Mouse (Mus musculus): Measurements from ENCODE around the gene Sh3bp2. TPM values are rescaled to one million over a fixed set of nuclear protein-coding genes. Genes with fewer than 3 reads are reported as not detected.

The Sh3bp2 gene
- total and polyA plus RNA-seq, 3 experiments: 2.7 to 4.4 (median 3.1) TPM

- intact Hi-C loops (cut with DNase I): no loop called here
- H3K9ac ChIP-seq (ENCODE audit: low read depth, low read length): no peak overlapping the region
- peak in 1 of 2 experiments; percentile 58 for DNase-seq
- no peak overlapping the region; the same call in 1 of the 2 replicates for H3K27ac ChIP-seq
- no peak overlapping the region for H3K4me3 ChIP-seq
- 44% methylated on average over 5 of the region's 5 CpGs for WGBS
- no peaks in the 10 kb centered on the region for H3K27me3 ChIP-seq (ENCODE audit: control insufficient read depth, insufficient read depth, low read length)
- no peak for TF ChIP-seq CTCF (IDR thresholded peaks at IDR 0.05)
- no peak for TF ChIP-seq POLR2A (IDR thresholded peaks at IDR 0.05; ENCODE audit: insufficient read depth, low read depth, low read length)
- TF ChIP-seq EP300 (IDR thresholded peaks at IDR 0.05; ENCODE audit: insufficient read depth, low read depth, low read length): no peak
- H3K36me3 ChIP-seq (ENCODE audit: control insufficient read depth, insufficient read depth, low read length): no peaks in the 10 kb centered on the region
- H3K79me2 ChIP-seq (replicated peaks; ENCODE audit: control insufficient read depth, insufficient read depth, low read length): no peaks in the 10 kb centered on the region
- peaks cover 2% of the 10 kb centered on the region for H3K4me1 ChIP-seq (ENCODE audit: control insufficient read depth, insufficient read depth, low read length)
Observed at GRCm38 (mm10) chr5:34534776-34535581, 9.3 kb downstream of the Sh3bp2 start.

GRCm38 (mm10) chr5:34535831-34536230 lies 10.2 kb downstream of the Sh3bp2 start:
- Histone ChIP-seq H3K4me1 (ENCODE audit: control insufficient read depth, insufficient read depth, low read length) (peaks cover 2% of the 10 kb centered on the region), H3K4me3 (no peak overlapping the region), H3K36me3 (ENCODE audit: control insufficient read depth, insufficient read depth, low read length) (no peaks in the 10 kb centered on the region), H3K9ac (ENCODE audit: low read depth, low read length) (no peak overlapping the region), H3K27me3 (ENCODE audit: control insufficient read depth, insufficient read depth, low read length) (no peaks in the 10 kb centered on the region), H3K79me2 (replicated peaks; ENCODE audit: control insufficient read depth, insufficient read depth, low read length) (no peaks in the 10 kb centered on the region), H3K27ac (peak overlapping the region; percentile 15; the same call in 1 of the 2 replicates)
- intact Hi-C loops (cut with DNase I): no loop called here
- no peak for TF ChIP-seq POLR2A (IDR thresholded peaks at IDR 0.05; ENCODE audit: insufficient read depth, low read depth, low read length)
- TF ChIP-seq CTCF (IDR thresholded peaks at IDR 0.05): no peak
- TF ChIP-seq EP300 (IDR thresholded peaks at IDR 0.05; ENCODE audit: insufficient read depth, low read depth, low read length): no peak
- 78% methylated on average over 7 of the region's 7 CpGs for WGBS
- no peak for DNase-seq

DNA sequence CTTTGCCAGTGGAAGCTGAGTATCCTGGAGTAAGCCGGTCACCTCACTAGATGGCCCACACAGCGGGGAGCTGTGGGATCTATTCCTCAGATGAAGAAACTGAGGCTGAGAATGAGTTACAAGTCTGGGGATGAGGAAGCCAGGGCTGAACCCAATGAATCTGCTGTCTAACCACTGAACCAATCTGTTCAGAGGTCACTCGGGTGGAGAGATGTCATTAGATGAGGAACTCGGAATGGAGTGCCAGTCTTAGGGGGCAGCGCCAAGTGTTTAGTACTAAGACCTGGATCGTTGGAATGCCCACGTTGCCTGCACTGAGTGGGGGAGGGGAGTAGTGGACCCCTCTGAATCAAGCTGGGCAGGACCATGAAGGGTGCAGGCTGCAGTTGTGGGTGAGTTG lies 12.4 kb downstream of the Sh3bp2 start:
- intact Hi-C loops (cut with DNase I): no loop called here
- H3K9ac ChIP-seq (ENCODE audit: low read depth, low read length): no peak overlapping the region
- TF ChIP-seq EP300 (IDR thresholded peaks at IDR 0.05; ENCODE audit: insufficient read depth, low read depth, low read length): no peak
- no peak for TF ChIP-seq POLR2A (IDR thresholded peaks at IDR 0.05; ENCODE audit: insufficient read depth, low read depth, low read length)
- no peak for TF ChIP-seq CTCF (IDR thresholded peaks at IDR 0.05)
- H3K36me3 ChIP-seq (ENCODE audit: control insufficient read depth, insufficient read depth, low read length): no peaks in the 10 kb centered on the region
- H3K4me3 ChIP-seq: no peak overlapping the region
- H3K27ac ChIP-seq: no peak overlapping the region
- H3K27me3 ChIP-seq (ENCODE audit: control insufficient read depth, insufficient read depth, low read length): no peaks in the 10 kb centered on the region
- no peak for DNase-seq
- 59% methylated on average over 7 of the region's 7 CpGs for WGBS
- peaks cover 3% of the 10 kb centered on the region for H3K4me1 ChIP-seq (ENCODE audit: control insufficient read depth, insufficient read depth, low read length)
- no peaks in the 10 kb centered on the region for H3K79me2 ChIP-seq (replicated peaks; ENCODE audit: control insufficient read depth, insufficient read depth, low read length)

- 49% methylated on average over 5 of the region's 5 CpGs for WGBS
- H3K79me2 ChIP-seq (replicated peaks; ENCODE audit: control insufficient read depth, insufficient read depth, low read length): no peaks in the 10 kb centered on the region
- no peaks in the 10 kb centered on the region for H3K27me3 ChIP-seq (ENCODE audit: control insufficient read depth, insufficient read depth, low read length)
- intact Hi-C loops (cut with DNase I): no loop called here
- H3K4me3 ChIP-seq: no peak overlapping the region
- peak in 1 of 2 experiments; percentile 48 for DNase-seq
- no peaks in the 10 kb centered on the region for H3K36me3 ChIP-seq (ENCODE audit: control insufficient read depth, insufficient read depth, low read length)
- no peak overlapping the region for H3K27ac ChIP-seq
- H3K4me1 ChIP-seq (ENCODE audit: control insufficient read depth, insufficient read depth, low read length): peaks cover 3% of the 10 kb centered on the region
- H3K9ac ChIP-seq (ENCODE audit: low read depth, low read length): no peak overlapping the region
- TF ChIP-seq POLR2A (IDR thresholded peaks at IDR 0.05; ENCODE audit: insufficient read depth, low read depth, low read length): no peak
- peak; percentile 41 for TF ChIP-seq CTCF (IDR thresholded peaks at IDR 0.05)
Observed at GRCm38 (mm10) chr5:34538527-34538926, 12.9 kb downstream of the Sh3bp2 start.

DNA sequence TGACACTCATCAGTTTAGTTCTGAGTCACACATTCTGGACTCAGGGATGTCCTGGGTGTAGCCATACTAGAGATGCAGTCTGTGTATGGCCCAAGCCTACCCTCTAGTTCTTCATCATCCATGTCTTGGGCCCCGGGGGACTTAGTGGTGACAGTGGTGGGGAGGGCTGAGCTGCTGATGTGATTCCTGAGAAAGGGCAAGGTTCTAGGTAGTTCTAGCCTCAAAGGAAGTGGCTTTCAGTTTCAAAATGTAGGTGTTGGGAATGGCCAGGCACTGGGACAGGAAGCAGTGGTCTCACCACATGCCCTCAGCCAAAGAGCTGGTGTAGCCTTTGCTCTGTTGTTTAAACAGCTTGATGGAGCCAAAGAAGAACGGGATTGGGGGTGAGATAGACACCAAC lies 13.5 kb downstream of the Sh3bp2 start:
- TF ChIP-seq EP300 (IDR thresholded peaks at IDR 0.05; ENCODE audit: insufficient read depth, low read depth, low read length) (no peak), POLR2A (IDR thresholded peaks at IDR 0.05; ENCODE audit: insufficient read depth, low read depth, low read length) (no peak), CTCF (IDR thresholded peaks at IDR 0.05) (no peak)
- no peak for DNase-seq
- H3K4me1 ChIP-seq (ENCODE audit: control insufficient read depth, insufficient read depth, low read length): peaks cover 3% of the 10 kb centered on the region
- no peak overlapping the region for H3K9ac ChIP-seq (ENCODE audit: low read depth, low read length)
- no peaks in the 10 kb centered on the region for H3K36me3 ChIP-seq (ENCODE audit: control insufficient read depth, insufficient read depth, low read length)
- no peak overlapping the region for H3K4me3 ChIP-seq
- no peaks in the 10 kb centered on the region for H3K79me2 ChIP-seq (replicated peaks; ENCODE audit: control insufficient read depth, insufficient read depth, low read length)
- intact Hi-C loops (cut with DNase I): no loop called here
- WGBS: 92% methylated on average over 2 of the region's 2 CpGs
- H3K27ac ChIP-seq: no peak overlapping the region
- H3K27me3 ChIP-seq (ENCODE audit: control insufficient read depth, insufficient read depth, low read length): no peaks in the 10 kb centered on the region

DNA sequence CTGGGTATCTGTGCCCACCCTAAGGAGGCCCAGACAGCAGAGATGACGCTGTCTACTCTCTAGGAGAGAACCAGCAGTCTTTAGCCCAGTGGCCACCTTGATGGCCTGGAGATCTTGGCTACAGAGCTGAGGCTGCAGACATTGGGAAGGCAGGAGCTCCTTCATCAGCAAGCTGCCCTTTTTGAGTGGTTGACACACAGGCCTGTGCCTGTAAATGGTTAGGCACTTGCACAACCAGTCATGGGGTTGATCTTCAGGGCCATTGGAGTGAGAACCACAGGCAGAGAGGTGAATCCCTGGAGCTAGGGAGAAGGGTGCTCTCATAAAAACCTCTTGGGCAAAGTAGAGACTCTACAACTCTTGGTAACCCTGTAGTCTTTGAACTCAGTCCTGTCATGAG lies 16.5 kb downstream of the Sh3bp2 start:
- 73% methylated on average over 1 of the region's 1 CpGs for WGBS
- intact Hi-C loops (cut with DNase I): no loop called here

More for the DNA sequence above, 16.5 kb downstream of the Sh3bp2 start:
- no peak overlapping the region for H3K27ac ChIP-seq
- TF ChIP-seq CTCF (IDR thresholded peaks at IDR 0.05): no peak
- TF ChIP-seq POLR2A (IDR thresholded peaks at IDR 0.05; ENCODE audit: insufficient read depth, low read depth, low read length): no peak
- no peak for TF ChIP-seq EP300 (IDR thresholded peaks at IDR 0.05; ENCODE audit: insufficient read depth, low read depth, low read length)
- H3K36me3 ChIP-seq (ENCODE audit: control insufficient read depth, insufficient read depth, low read length): no peaks in the 10 kb centered on the region
- no peaks in the 10 kb centered on the region for H3K27me3 ChIP-seq (ENCODE audit: control insufficient read depth, insufficient read depth, low read length)
- H3K4me1 ChIP-seq (ENCODE audit: control insufficient read depth, insufficient read depth, low read length): peaks cover 1% of the 10 kb centered on the region; the same call in 1 of the 2 replicates
- H3K4me3 ChIP-seq: no peak overlapping the region
- H3K79me2 ChIP-seq (replicated peaks; ENCODE audit: control insufficient read depth, insufficient read depth, low read length): no peaks in the 10 kb centered on the region
- DNase-seq: no peak
- H3K9ac ChIP-seq (ENCODE audit: low read depth, low read length): no peak overlapping the region
